Mouse (Mus musculus) CH12.LX (cell line): ENCODE results near the gene Ybx1.

Experiments
- BHLHE40 ChIP-seq: IDR thresholded peaks from 2 replicates; pipeline ENCODE4 v1.6.1; 2011; ENCODE audit warnings: mild to moderate bottlenecking, low read depth, low read length, improper control_type of control experiment
- CTCF ChIP-seq, 2 experiments: IDR thresholded peaks in 1 of 2; conservative IDR thresholded peaks in 1 of 2; 2 replicates each; pipeline ENCODE4 v1.5.1; 2011 to 2012; ENCODE audit warnings: low read depth in 2 of 2, low read length in 2 of 2, improper control_type of control experiment in 1 of 2, inconsistent platforms in 1 of 2, mild to moderate bottlenecking in 1 of 2, moderate library complexity in 1 of 2
- E2F4 ChIP-seq: IDR thresholded peaks from 2 replicates; pipeline ENCODE4 v1.6.1; 2011; ENCODE audit warnings: low read depth, low read length, improper control_type of control experiment; ENCODE audit not compliant: insufficient replicate concordance
- EP300 ChIP-seq: IDR thresholded peaks from 2 replicates; pipeline ENCODE4 v1.6.1; 2011; ENCODE audit warnings: low read length, improper control_type of control experiment
- HCFC1 ChIP-seq: IDR thresholded peaks from 2 replicates; pipeline ENCODE4 v1.6.1; 2012; ENCODE audit warnings: low read depth, mild to moderate bottlenecking, inconsistent platforms, low read length, improper control_type of control experiment
- MAX ChIP-seq: IDR thresholded peaks from 2 replicates; pipeline ENCODE4 v1.6.1; 2011; ENCODE audit warnings: low read length, improper control_type of control experiment
- POLR2A ChIP-seq: IDR thresholded peaks from 2 replicates; pipeline ENCODE4 v1.6.1; 2011; ENCODE audit warnings: low read depth, mild to moderate bottlenecking, improper control_type of control experiment, low read length
- POLR2AphosphoS2 ChIP-seq: IDR thresholded peaks from 2 replicates; pipeline ENCODE4 v1.6.1; 2011; ENCODE audit warnings: low read depth, low read length, improper control_type of control experiment
- SIN3A ChIP-seq: IDR thresholded peaks from 2 replicates; pipeline ENCODE4 v1.6.1; 2012; ENCODE audit warnings: low read length, improper control_type of control experiment, inconsistent platforms
- USF2 ChIP-seq: conservative IDR thresholded peaks from 2 replicates; pipeline ENCODE4 v1.6.1; 2011; ENCODE audit warnings: low read depth, low read length, improper control_type of control experiment
- ZNF384 ChIP-seq: IDR thresholded peaks from 2 replicates; pipeline ENCODE4 v1.6.1; 2012; ENCODE audit warnings: low read depth, low read length, improper control_type of control experiment, inconsistent platforms

GRCm38 (mm10) chr4:119239181-119239682 lies 55.2 kb downstream of the Ybx1 start:
- TF ChIP-seq CTCF (conservative IDR thresholded peaks at IDR 0.05 in 1 of 2, IDR thresholded peaks at IDR 0.05 in 1 of 2; ENCODE audit: low read depth in 2 of 2, low read length in 2 of 2): peak; percentile 82 to 91
- no peak for TF ChIP-seq POLR2A
- TF ChIP-seq ZNF384: no peak
- no peak for TF ChIP-seq EP300
- no peak for TF ChIP-seq USF2
- TF ChIP-seq MAX: no peak
- no peak for TF ChIP-seq POLR2AphosphoS2
- no peak for TF ChIP-seq SIN3A
- TF ChIP-seq E2F4: no peak
- TF ChIP-seq HCFC1: no peak
- no peak for TF ChIP-seq BHLHE40
